Mouse (Mus musculus): ENCODE measurements around the gene Phf6. TPM values are rescaled to one million over a fixed set of nuclear protein-coding genes. Genes with fewer than 3 reads are reported as not detected.
"Not testable (repeated sequence)": the region's sequence is repeated elsewhere in the genome, so short reads cannot be mapped to it uniquely, and the experiment has no call there.

Gene Phf6
- polyA plus RNA-seq, 1 experiment from 2014 or later, result 98.0 TPM

GRCm38 (mm10) chrX:52934496-52934895, 22.4 kb downstream of the Phf6 start:
- Histone ChIP-seq H3K27me3 (ENCODE audit: low read depth, poor library complexity, severe bottlenecking) (no peaks in the 10 kb centered on the region), H3K4me1 (no peaks in the 10 kb centered on the region), H3K9me3 (replicated peaks) (no peaks in the 10 kb centered on the region), H3K4me3 (no peak overlapping the region), H3K27ac (no peak overlapping the region), H3K36me3 (peaks cover 37% of the 10 kb centered on the region)
- DNase-seq (ENCODE audit: low spot score), result no peak
- 73% methylated on average over 2 of the region's 2 CpGs for WGBS

GRCm38 (mm10) chrX:52945509-52945908, 33.4 kb downstream of the Phf6 start:
- 90% methylated on average over 5 of the region's 5 CpGs for WGBS
- Histone ChIP-seq H3K36me3 (peaks cover 81% of the 10 kb centered on the region), H3K9me3 (replicated peaks) (no peaks in the 10 kb centered on the region), H3K4me3 (no peak overlapping the region), H3K4me1 (no peaks in the 10 kb centered on the region), H3K27me3 (ENCODE audit: low read depth, poor library complexity, severe bottlenecking) (no peaks in the 10 kb centered on the region), H3K27ac (no peak overlapping the region)
- DNase-seq (ENCODE audit: low spot score), result no peak

- no peak for DNase-seq (ENCODE audit: low spot score)
- no peaks in the 10 kb centered on the region for H3K9me3 ChIP-seq (replicated peaks)
- WGBS, result 71% methylated on average over 2 of the region's 2 CpGs
- no peak overlapping the region for H3K4me3 ChIP-seq
- H3K27ac ChIP-seq, result no peak overlapping the region
- H3K36me3 ChIP-seq, result peaks cover 88% of the 10 kb centered on the region
- H3K27me3 ChIP-seq (ENCODE audit: low read depth, poor library complexity, severe bottlenecking), result no peaks in the 10 kb centered on the region
- no peaks in the 10 kb centered on the region for H3K4me1 ChIP-seq
Observed at GRCm38 (mm10) chrX:52949713-52950112, 37.6 kb downstream of the Phf6 start.

GRCm38 (mm10) chrX:52956942-52957341, 44.9 kb downstream of the Phf6 start:
- peaks cover 37% of the 10 kb centered on the region for H3K36me3 ChIP-seq
- H3K27ac ChIP-seq, result no peak overlapping the region
- DNase-seq (ENCODE audit: low spot score), result no peak
- no peaks in the 10 kb centered on the region for H3K9me3 ChIP-seq (replicated peaks)
- H3K27me3 ChIP-seq (ENCODE audit: low read depth, poor library complexity, severe bottlenecking), result no peaks in the 10 kb centered on the region
- no peak overlapping the region for H3K4me3 ChIP-seq
- 90% methylated on average over 4 of the region's 4 CpGs for WGBS
- no peaks in the 10 kb centered on the region for H3K4me1 ChIP-seq

- DNase-seq (ENCODE audit: low spot score), result no peak
- WGBS, result 84% methylated on average over 5 of the region's 5 CpGs
- Histone ChIP-seq H3K27ac (no peak overlapping the region), H3K4me3 (no peak overlapping the region), H3K27me3 (ENCODE audit: low read depth, poor library complexity, severe bottlenecking) (no peaks in the 10 kb centered on the region), H3K36me3 (no peaks in the 10 kb centered on the region), H3K9me3 (replicated peaks) (no peaks in the 10 kb centered on the region), H3K4me1 (no peaks in the 10 kb centered on the region)
Observed at GRCm38 (mm10) chrX:52961559-52962110, 49.6 kb downstream of the Phf6 start.

GRCm38 (mm10) chrX:52965149-52965548, 53.1 kb downstream of the Phf6 start:
- Histone ChIP-seq H3K27me3 (ENCODE audit: low read depth, poor library complexity, severe bottlenecking) (no peaks in the 10 kb centered on the region), H3K4me1 (no peaks in the 10 kb centered on the region), H3K9me3 (replicated peaks) (no peaks in the 10 kb centered on the region), H3K27ac (no peak overlapping the region), H3K4me3 (no peak overlapping the region), H3K36me3 (no peaks in the 10 kb centered on the region)
- no peak for DNase-seq (ENCODE audit: low spot score)
- 88% methylated on average over 2 of the region's 2 CpGs for WGBS

- WGBS, result 58% methylated on average over 3 of the region's 3 CpGs
- no peak for DNase-seq (ENCODE audit: low spot score)
Observed at GRCm38 (mm10) chrX:52971211-52972006, 59.3 kb downstream of the Phf6 start.

GRCm38 (mm10) chrX:52972129-52972528, 60.1 kb downstream of the Phf6 start:
- no peaks in the 10 kb centered on the region for H3K4me1 ChIP-seq
- no peaks in the 10 kb centered on the region for H3K36me3 ChIP-seq
- H3K4me3 ChIP-seq, result no peak overlapping the region
- H3K27me3 ChIP-seq (ENCODE audit: low read depth, poor library complexity, severe bottlenecking), result no peaks in the 10 kb centered on the region
- H3K27ac ChIP-seq, result no peak overlapping the region
- H3K9me3 ChIP-seq (replicated peaks), result no peaks in the 10 kb centered on the region
- no peak for DNase-seq (ENCODE audit: low spot score)
- WGBS, result 55% methylated on average over 1 of the region's 1 CpGs

More at GRCm38 (mm10) chrX:52971211-52972006, 59.3 kb downstream of the Phf6 start:
- no peaks in the 10 kb centered on the region for H3K36me3 ChIP-seq
- no peaks in the 10 kb centered on the region for H3K27me3 ChIP-seq (ENCODE audit: low read depth, poor library complexity, severe bottlenecking)
- no peaks in the 10 kb centered on the region for H3K9me3 ChIP-seq (replicated peaks)
- H3K27ac ChIP-seq, result no peak overlapping the region
- H3K4me1 ChIP-seq, result no peaks in the 10 kb centered on the region
- no peak overlapping the region for H3K4me3 ChIP-seq

- no peak overlapping the region for H3K4me3 ChIP-seq
- H3K27ac ChIP-seq, result no peak overlapping the region
- no peaks in the 10 kb centered on the region for H3K9me3 ChIP-seq (replicated peaks)
- no peaks in the 10 kb centered on the region for H3K36me3 ChIP-seq
- no peaks in the 10 kb centered on the region for H3K27me3 ChIP-seq (ENCODE audit: low read depth, poor library complexity, severe bottlenecking)
- 100% methylated on average over 1 of the region's 1 CpGs for whole genome bisulfite sequencing
- no peaks in the 10 kb centered on the region for H3K4me1 ChIP-seq
- DNase-seq (ENCODE audit: low spot score), result no peak
Observed at GRCm38 (mm10) chrX:52972680-52973079, 60.6 kb downstream of the Phf6 start.

GRCm38 (mm10) chrX:52978576-52978975, 66.5 kb downstream of the Phf6 start:
- no peaks in the 10 kb centered on the region for H3K36me3 ChIP-seq
- no peaks in the 10 kb centered on the region for H3K9me3 ChIP-seq (replicated peaks)
- no peaks in the 10 kb centered on the region for H3K4me1 ChIP-seq
- DNase-seq (ENCODE audit: low spot score), result no peak
- H3K27ac ChIP-seq, result no peak overlapping the region
- 50% methylated on average over 1 of the region's 1 CpGs for whole genome bisulfite sequencing
- no peak overlapping the region for H3K4me3 ChIP-seq
- no peaks in the 10 kb centered on the region for H3K27me3 ChIP-seq (ENCODE audit: low read depth, poor library complexity, severe bottlenecking)

- WGBS, result 81% methylated on average over 3 of the region's 3 CpGs
Observed at GRCm38 (mm10) chrX:52981378-52981777, 69.3 kb downstream of the Phf6 start.

GRCm38 (mm10) chrX:52987905-52988783, 76.1 kb downstream of the Phf6 start, which contains the start of gene Hprt:
Gene Hprt, plus strand, starts transcription at chrX:52988137.
- DNase-seq (ENCODE audit: low spot score), result peak; percentile 83
- WGBS, result 8% methylated on average over 70 of the region's 72 CpGs

More at GRCm38 (mm10) chrX:52981378-52981777, 69.3 kb downstream of the Phf6 start:
- Histone ChIP-seq H3K27ac (no peak overlapping the region), H3K9me3 (replicated peaks) (no peaks in the 10 kb centered on the region), H3K27me3 (ENCODE audit: low read depth, poor library complexity, severe bottlenecking) (no peaks in the 10 kb centered on the region), H3K4me3 (no peak overlapping the region), H3K4me1 (no peaks in the 10 kb centered on the region), H3K36me3 (no peaks in the 10 kb centered on the region)
- DNase-seq (ENCODE audit: low spot score), result no peak

GRCm38 (mm10) chrX:52994726-52995125, 82.7 kb downstream of the Phf6 start:
- H3K9me3 ChIP-seq (replicated peaks); DNase-seq (ENCODE audit: low spot score); H3K4me1 ChIP-seq; H3K27me3 ChIP-seq (ENCODE audit: low read depth, poor library complexity, severe bottlenecking); H3K27ac ChIP-seq; H3K36me3 ChIP-seq; H3K4me3 ChIP-seq: not testable (repeated sequence)
- WGBS, result 87% methylated on average over 5 of the region's 5 CpGs

More at GRCm38 (mm10) chrX:52987905-52988783, 76.1 kb downstream of the Phf6 start, which contains the start of gene Hprt:
- Histone ChIP-seq H3K27me3 (ENCODE audit: low read depth, poor library complexity, severe bottlenecking) (no peaks in the 10 kb centered on the region), H3K36me3 (peaks cover 3% of the 10 kb centered on the region; the same call in 1 of the 2 replicates), H3K27ac (peak within 1 kb of the TSS; percentile 93), H3K4me3 (peak within 1 kb of the TSS; percentile 73), H3K9me3 (replicated peaks) (no peaks in the 10 kb centered on the region; the same call in 1 of the 2 replicates), H3K4me1 (0 out of 2 replicates have a peak, but pooled peaks cover 6% of the 10 kb centered on the region)

Measured in limb, embryonic 10.5 days (tissue).